Mouse (Mus musculus): ENCODE results near the gene Trim72.

- TF ChIP-seq MAFK (IDR thresholded peaks at IDR 0.05; ENCODE audit: insufficient read depth, low read depth, low read length) = no peak
- no peak for TF ChIP-seq CHD2 (IDR thresholded peaks at IDR 0.05; ENCODE audit: low read depth, low read length)
- TF ChIP-seq ZNF384 (IDR thresholded peaks at IDR 0.05; ENCODE audit: low read depth, low read length) = no peak
Measured at GRCm38 (mm10) chr7:127966371-127966918, 37.3 kb upstream of the Trim72 start.
